Mouse (Mus musculus): ENCODE measurements around the gene Msantd2.
A peak's percentile ranks its signal among the peaks of the same experiment; 100 is the strongest.

Gene Msantd2

GRCm38 (mm10) chr9:37504348-37504747 lies 15.2 kb downstream of the Msantd2 start:
- DNase-seq (ENCODE audit: low spot score in 2 of 2) = no peak

- no peak for DNase-seq (ENCODE audit: low spot score in 2 of 2)
These were observed 16.9 kb downstream of the Msantd2 start for GRCm38 (mm10) chr9:37506023-37506422.

GRCm38 (mm10) chr9:37512097-37512496 lies 23.0 kb downstream of the Msantd2 start:
- no peak for DNase-seq (ENCODE audit: low spot score in 2 of 2)

DNA sequence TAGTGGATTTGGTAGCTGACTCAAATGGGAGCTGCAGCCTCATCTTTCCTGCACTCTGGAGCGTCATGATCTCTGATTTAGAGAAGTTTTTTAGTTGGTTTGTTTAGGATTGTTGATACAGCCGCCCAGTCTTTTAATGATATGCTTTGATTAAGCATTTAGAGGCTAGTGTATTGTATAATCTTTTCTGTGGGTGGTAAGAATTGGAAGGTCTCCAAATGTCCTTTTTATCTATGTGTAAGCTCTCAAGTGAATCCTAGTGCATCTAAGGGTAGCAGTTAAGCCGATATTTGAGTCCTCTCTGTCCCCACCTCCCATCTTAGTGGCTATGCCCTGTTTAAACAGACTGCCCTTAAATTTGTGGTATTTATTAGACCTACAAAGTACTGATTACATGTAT lies 25.3 kb downstream of the Msantd2 start:
- DNase-seq (ENCODE audit: low spot score in 2 of 2) = no peak

GRCm38 (mm10) chr9:37517467-37517866 lies 28.3 kb downstream of the Msantd2 start:
- DNase-seq (ENCODE audit: low spot score in 2 of 2) = no peak

DNA sequence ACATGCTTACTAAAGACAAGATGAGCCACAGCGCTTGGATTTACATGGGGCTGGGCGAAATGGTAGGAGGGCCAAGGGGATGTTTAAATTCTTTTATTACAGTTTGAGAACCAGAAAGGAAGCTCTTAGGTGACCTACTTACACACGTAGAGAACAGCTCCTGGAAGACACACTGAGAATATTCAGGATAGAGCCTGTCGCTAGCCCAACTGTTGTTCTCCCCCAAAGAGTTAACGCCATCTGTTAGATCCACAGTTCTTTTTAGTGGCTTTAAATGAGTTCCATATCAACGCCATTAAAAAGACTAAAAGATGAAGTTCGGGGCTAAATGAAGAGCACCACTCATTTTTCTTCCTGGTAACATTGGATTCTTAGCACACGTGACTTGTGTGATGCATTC lies 29.9 kb downstream of the Msantd2 start:
- DNase-seq (ENCODE audit: low spot score in 2 of 2) = no peak

GRCm38 (mm10) chr9:37519995-37520394 lies 30.9 kb downstream of the Msantd2 start:
- no peak for DNase-seq (ENCODE audit: low spot score in 2 of 2)

DNA sequence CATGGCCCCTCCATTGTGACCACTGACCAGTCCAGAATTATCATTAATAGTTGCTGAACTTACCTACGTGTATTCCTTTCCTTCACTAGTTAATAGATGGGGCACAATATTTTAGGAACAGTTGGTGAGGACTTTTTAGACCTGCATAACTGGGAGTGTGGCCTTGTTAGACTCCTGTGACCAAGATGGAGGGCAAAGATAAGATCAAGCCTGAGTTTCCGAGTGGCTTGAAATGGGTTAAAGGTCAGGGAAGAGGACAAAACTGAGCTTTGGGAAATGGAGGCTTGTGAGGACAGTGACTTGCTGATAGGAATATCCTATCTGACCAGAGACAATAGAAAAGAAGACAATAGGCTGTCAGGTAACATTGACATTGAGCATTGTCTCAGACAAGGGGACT lies 36.3 kb downstream of the Msantd2 start:
- DNase-seq (ENCODE audit: low spot score in 2 of 2) = no peak

GRCm38 (mm10) chr9:37526443-37527395 lies 37.6 kb downstream of the Msantd2 start:
- DNase-seq (ENCODE audit: low spot score in 2 of 2) = peak; percentile 39 to 64

- DNase-seq (ENCODE audit: low spot score in 2 of 2) = peak; percentile 83 to 89
These were observed 38.5 kb downstream of the Msantd2 start, which contains the start of gene Esam for GRCm38 (mm10) chr9:37527396-37528224. Gene Esam (plus strand): TSS chr9:37528078.

DNA sequence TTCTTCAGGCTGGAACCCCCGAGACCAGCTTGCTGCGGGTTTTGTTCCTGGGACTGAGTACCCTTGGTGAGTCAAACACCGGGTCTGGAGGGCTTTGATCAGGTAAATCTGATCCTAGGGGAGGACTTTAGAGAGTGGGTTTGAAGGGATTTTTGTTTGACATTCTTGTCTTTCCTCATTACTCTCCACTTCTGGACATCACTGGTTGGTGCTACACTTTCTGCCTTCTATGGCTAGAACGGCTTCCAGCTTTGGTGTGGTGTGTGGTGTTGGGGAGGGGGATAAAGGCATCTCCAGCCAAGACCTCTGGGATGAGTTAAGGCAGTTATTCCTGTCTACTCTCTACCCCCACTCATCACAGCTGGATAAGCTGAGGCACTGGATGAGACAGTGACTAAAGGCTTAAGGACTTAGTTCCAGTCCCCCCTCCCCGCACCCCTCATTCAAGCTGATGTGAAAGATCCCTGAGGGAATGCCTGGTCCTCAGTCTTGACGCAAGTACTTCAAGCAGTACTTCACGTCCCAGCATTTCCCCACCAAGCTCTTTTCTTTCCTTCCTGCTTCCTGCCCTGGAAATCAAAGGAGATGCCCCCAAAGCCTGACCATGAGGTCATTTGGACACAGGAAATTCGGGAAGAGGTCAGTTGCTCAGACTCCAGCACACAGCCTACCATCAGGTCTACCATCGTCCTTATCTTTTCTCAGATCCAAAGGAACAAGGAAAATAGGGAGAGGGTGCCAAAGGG lies 39.3 kb downstream of the Msantd2 start:
- peak; percentile 73 to 83 for DNase-seq (ENCODE audit: low spot score in 2 of 2)

DNA sequence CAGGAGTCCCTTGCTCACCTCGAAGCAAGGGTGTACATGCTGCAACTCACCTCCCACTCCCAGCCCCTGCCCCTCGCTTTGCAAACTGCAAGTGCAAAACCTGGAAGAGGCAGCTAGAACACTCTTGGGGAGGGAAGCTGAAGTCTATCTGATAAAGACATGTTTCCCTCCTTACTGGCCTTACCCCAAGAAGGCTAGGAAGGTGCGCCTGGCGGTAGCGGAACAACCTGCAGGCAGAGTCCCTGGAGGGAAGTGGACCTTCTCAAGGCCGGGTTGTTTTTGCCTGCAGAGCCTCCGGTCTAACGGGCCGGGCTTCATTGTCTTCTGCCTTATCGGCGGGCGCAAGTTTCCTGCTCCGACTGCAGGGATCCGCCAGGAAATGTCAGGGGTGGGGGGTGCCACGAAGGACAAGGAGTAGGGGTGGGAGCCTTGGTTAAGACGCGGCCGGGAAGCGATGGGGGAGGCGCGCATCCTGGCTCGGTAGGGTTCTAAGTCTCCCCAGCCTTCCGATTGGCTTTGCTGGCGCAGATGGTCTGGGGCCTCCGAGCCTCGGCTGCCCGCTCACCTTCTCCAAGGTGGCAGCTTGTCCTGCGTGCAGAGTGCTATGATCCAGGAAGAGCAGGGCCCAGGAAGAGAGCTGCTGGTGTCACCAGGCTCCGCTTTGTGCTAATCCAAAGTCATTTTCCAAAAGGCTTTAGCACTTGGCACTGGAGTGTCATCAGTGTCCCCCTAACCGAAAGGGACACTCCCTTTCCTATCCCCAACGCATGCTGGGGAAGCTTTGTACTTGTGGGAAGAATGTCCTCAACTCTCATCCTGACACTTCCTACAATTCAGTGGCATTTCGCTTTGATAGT lies 41.1 kb downstream of the Msantd2 start:
- peak; percentile 86 to 96 for DNase-seq (ENCODE audit: low spot score in 2 of 2)

DNA sequence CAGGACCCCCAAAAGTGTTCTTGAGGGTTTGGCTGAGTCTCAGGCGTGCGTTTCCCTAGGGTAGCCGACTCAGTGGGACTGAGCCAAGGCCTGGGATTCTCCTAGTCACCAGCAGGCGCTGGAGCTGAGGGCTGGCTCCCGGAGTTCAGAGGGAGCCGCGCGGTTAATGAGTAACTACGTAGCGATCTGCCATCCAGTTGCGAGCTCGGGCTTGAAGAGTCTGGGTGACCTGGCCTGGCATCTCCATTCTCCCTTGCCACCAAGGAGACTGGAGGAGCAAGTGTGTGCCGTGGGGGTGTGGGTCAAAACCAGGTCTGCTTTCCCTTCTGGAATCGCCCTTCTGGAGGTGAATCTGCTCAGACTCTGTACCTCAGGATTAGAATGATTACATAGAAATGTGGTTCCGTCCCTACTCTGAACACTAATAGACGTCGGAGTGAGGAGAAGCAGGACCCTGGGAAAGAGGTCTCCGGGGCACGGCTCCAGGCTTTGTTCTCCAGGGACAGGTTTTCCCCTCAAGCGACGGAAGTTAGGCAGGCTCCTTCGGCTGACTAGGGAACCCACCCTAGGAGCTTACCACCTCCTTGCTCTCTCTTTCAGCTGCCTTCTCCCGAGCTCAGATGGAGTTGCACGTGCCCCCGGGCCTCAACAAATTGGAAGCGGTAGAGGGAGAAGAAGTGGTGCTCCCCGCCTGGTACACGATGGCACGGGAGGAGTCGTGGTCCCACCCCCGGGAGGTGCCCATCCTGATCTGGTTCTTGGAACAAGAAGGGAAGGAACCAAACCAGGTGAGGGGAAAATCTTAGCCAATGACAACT lies 42.0 kb downstream of the Msantd2 start:
- peak; percentile 49 to 52 for DNase-seq (ENCODE audit: low spot score in 2 of 2)

GRCm38 (mm10) chr9:37536851-37537250 lies 47.7 kb downstream of the Msantd2 start:
- no peak for DNase-seq (ENCODE audit: low spot score in 2 of 2)

- DNase-seq (ENCODE audit: low spot score in 2 of 2) = peak in 1 of 2 experiments; percentile 21
These were observed 48.6 kb downstream of the Msantd2 start for GRCm38 (mm10) chr9:37537658-37538250.

- DNase-seq (ENCODE audit: low spot score in 2 of 2) = no peak
These were observed 50.3 kb downstream of the Msantd2 start, which contains the start of gene Vsig2 for GRCm38 (mm10) chr9:37539170-37540025. Gene Vsig2 (plus strand): TSS chr9:37539255.

DNA sequence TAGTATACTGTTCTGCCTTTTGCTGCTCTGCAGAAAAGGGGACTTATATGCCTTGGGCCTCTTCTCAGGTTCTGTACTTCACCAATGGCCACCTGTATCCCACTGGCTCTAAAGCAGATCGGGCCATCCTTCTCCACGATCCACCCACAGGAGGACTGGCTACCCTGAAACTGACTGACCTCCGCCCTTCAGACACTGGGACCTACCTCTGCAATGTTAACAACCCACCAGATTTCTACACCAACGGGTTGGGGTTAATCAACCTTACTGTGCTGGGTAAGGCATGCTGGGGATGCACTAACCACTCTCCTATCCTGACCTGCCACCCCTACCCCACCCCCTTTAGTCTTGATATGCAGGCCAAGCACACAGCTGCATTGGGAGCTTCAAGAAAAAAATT lies 51.1 kb downstream of the Msantd2 start:
- DNase-seq (ENCODE audit: low spot score in 2 of 2) = no peak
